ENCODE assay signal across 8 mouse cellular contexts in genomic region chr9:119067601-119068000, GRCm38 (mm10). TPM values are rescaled to one million over a fixed set of nuclear protein-coding genes. Genes with fewer than 3 reads are reported as not detected.
DNase-seq lines count a peak whose midpoint lies in the region.

No protein-coding gene starts in this region.

- DNase-seq in CD4-positive helper T cell, adult 2 months (ENCODE audit: low read depth, low spot score): peak; percentile 54
- peak; percentile 87 for DNase-seq in adrenal gland, postnatal 14 days
- DNase-seq in embryo, embryonic 11.5 days (ENCODE audit: low read depth, low spot score): peak; percentile 67
- peak; percentile 73 to 78 for DNase-seq in heart, adult 9 months (ENCODE audit: low spot score in 2 of 2)
- DNase-seq in kidney, postnatal 36 days: peak; percentile 83 to 91
- peak; percentile 73 to 82 for DNase-seq in lung, adult 18-20 months
- peak; percentile 49 for DNase-seq in ovary, adult 18-20 months (ENCODE audit: low spot score)
- peak; percentile 60 to 82 for DNase-seq in thymus, postnatal 10 days (ENCODE audit: low spot score in 2 of 2)

RNA-seq across cellular contexts. Expression of gene Vill, which starts 15.0 kb away (rescaled TPM):
- total RNA-seq in adrenal gland, postnatal 14 days (2021): 2.2 and 2.3 TPM in 2 replicates

RNA-seq across cellular contexts. Expression of gene Plcd1, which starts 25.7 kb away (rescaled TPM):
- total RNA-seq in adrenal gland, postnatal 14 days (2021): 11.8 and 13.6 TPM in 2 replicates

RNA-seq across cellular contexts. Expression of gene Dlec1, which starts 34.7 kb away (rescaled TPM):
- total RNA-seq in adrenal gland, postnatal 14 days (2021): 1.5 and 1.7 TPM in 2 replicates

Comparison
In these comparisons a context has a peak if more than half of its experiments do, and no peak if none do; other contexts are left out.
1. Peak in every context shown above with its lines: DNase-seq.